Mouse (Mus musculus): ENCODE data around the gene Lsr. TPM values are rescaled to one million over a fixed set of nuclear protein-coding genes. Genes with fewer than 3 reads are reported as not detected.
"Not testable (repeated sequence)": the region's sequence is repeated elsewhere in the genome, so short reads cannot be mapped to it uniquely, and the experiment has no call there.

Gene Lsr
- total and polyA plus RNA-seq, 2 experiments from 2014 or later: 4.0 to 6.2 TPM

- no peak for DNase-seq (ENCODE audit: low spot score)
- Histone ChIP-seq H3K27ac (ENCODE audit: low read depth) (no peak within 1 kb of the TSS), H3K4me3 (ENCODE audit: low read depth, low read length) (no peak within 1 kb of the TSS), H3K4me2 (ENCODE audit: low read depth, low read length) (no peak within 1 kb of the TSS), H3K36me3 (replicated peaks; ENCODE audit: control insufficient read depth, insufficient read depth, low read length) (peaks cover 17% of the 10 kb centered on the region), H3K27me3 (ENCODE audit: control insufficient read depth, insufficient read depth, low read length) (no peaks in the 10 kb centered on the region), H3K9ac (replicated peaks; ENCODE audit: low read depth, low read length) (no peak within 1 kb of the TSS), H3K9me3 (replicated peaks; ENCODE audit: control insufficient read depth, low read length) (no peaks in the 10 kb centered on the region), H3K4me1 (ENCODE audit: control insufficient read depth, insufficient read depth) (no peaks in the 10 kb centered on the region)
- ATAC-seq (ENCODE audit: insufficient read depth, low read depth): no peak
- WGBS: 51% methylated on average over 9 of the region's 9 CpGs
- no peak for TF ChIP-seq CTCF (IDR thresholded peaks at IDR 0.05; ENCODE audit: low read depth)
Measured at GRCm38 (mm10) chr7:30943909-30944635, 29.2 kb downstream of the Lsr start, which contains the start of gene Hamp. Gene Hamp, minus strand, starts transcription at chr7:30944032.

GRCm38 (mm10) chr7:30942365-30942764 lies 30.9 kb downstream of the Lsr start:
- peaks cover 11% of the 10 kb centered on the region; the same call in 1 of the 2 replicates for H3K36me3 ChIP-seq (replicated peaks; ENCODE audit: control insufficient read depth, insufficient read depth, low read length)
- not testable (repeated sequence) for H3K9ac ChIP-seq (replicated peaks; ENCODE audit: low read depth, low read length); H3K9me3 ChIP-seq (replicated peaks; ENCODE audit: control insufficient read depth, low read length); H3K27me3 ChIP-seq (ENCODE audit: control insufficient read depth, insufficient read depth, low read length); H3K4me1 ChIP-seq (ENCODE audit: control insufficient read depth, insufficient read depth); H3K4me2 ChIP-seq (ENCODE audit: low read depth, low read length); ATAC-seq (ENCODE audit: insufficient read depth, low read depth); H3K4me3 ChIP-seq (ENCODE audit: low read depth, low read length); DNase-seq (ENCODE audit: low spot score); H3K27ac ChIP-seq (ENCODE audit: low read depth)
- WGBS: 19% methylated on average over 3 of the region's 3 CpGs

GRCm38 (mm10) chr7:30940070-30940469 lies 33.2 kb downstream of the Lsr start:
- ATAC-seq (ENCODE audit: insufficient read depth, low read depth); H3K4me2 ChIP-seq (ENCODE audit: low read depth, low read length); H3K27me3 ChIP-seq (ENCODE audit: control insufficient read depth, insufficient read depth, low read length); DNase-seq (ENCODE audit: low spot score); H3K4me3 ChIP-seq (ENCODE audit: low read depth, low read length); H3K27ac ChIP-seq (ENCODE audit: low read depth); H3K4me1 ChIP-seq (ENCODE audit: control insufficient read depth, insufficient read depth); H3K9ac ChIP-seq (replicated peaks; ENCODE audit: low read depth, low read length); H3K9me3 ChIP-seq (replicated peaks; ENCODE audit: control insufficient read depth, low read length); H3K36me3 ChIP-seq (replicated peaks; ENCODE audit: control insufficient read depth, insufficient read depth, low read length): not testable (repeated sequence)
- WGBS: 65% methylated on average over 1 of the region's 1 CpGs

GRCm38 (mm10) chr7:30935422-30936099 lies 37.7 kb downstream of the Lsr start:
- ATAC-seq (ENCODE audit: insufficient read depth, low read depth); H3K4me1 ChIP-seq (ENCODE audit: control insufficient read depth, insufficient read depth); H3K36me3 ChIP-seq (replicated peaks; ENCODE audit: control insufficient read depth, insufficient read depth, low read length); H3K9ac ChIP-seq (replicated peaks; ENCODE audit: low read depth, low read length); DNase-seq (ENCODE audit: low spot score); H3K4me2 ChIP-seq (ENCODE audit: low read depth, low read length); H3K27me3 ChIP-seq (ENCODE audit: control insufficient read depth, insufficient read depth, low read length); H3K4me3 ChIP-seq (ENCODE audit: low read depth, low read length); H3K27ac ChIP-seq (ENCODE audit: low read depth); H3K9me3 ChIP-seq (replicated peaks; ENCODE audit: control insufficient read depth, low read length): not testable (repeated sequence)
- 58% methylated on average over 6 of the region's 6 CpGs for WGBS

GRCm38 (mm10) chr7:30924581-30924980 lies 48.7 kb downstream of the Lsr start, which contains the start of gene Hamp2:
Gene Hamp2, minus strand, starts transcription at chr7:30924681.
- H3K9me3 ChIP-seq (replicated peaks; ENCODE audit: control insufficient read depth, low read length); H3K27ac ChIP-seq (ENCODE audit: low read depth); H3K9ac ChIP-seq (replicated peaks; ENCODE audit: low read depth, low read length); H3K27me3 ChIP-seq (ENCODE audit: control insufficient read depth, insufficient read depth, low read length); H3K4me3 ChIP-seq (ENCODE audit: low read depth, low read length); H3K36me3 ChIP-seq (replicated peaks; ENCODE audit: control insufficient read depth, insufficient read depth, low read length); H3K4me1 ChIP-seq (ENCODE audit: control insufficient read depth, insufficient read depth); DNase-seq (ENCODE audit: low spot score); ATAC-seq (ENCODE audit: insufficient read depth, low read depth); H3K4me2 ChIP-seq (ENCODE audit: low read depth, low read length): not testable (repeated sequence)
- WGBS: 77% methylated on average over 2 of the region's 2 CpGs

GRCm38 (mm10) chr7:30924071-30924470 lies 49.2 kb downstream of the Lsr start:
- Histone ChIP-seq H3K36me3 (replicated peaks; ENCODE audit: control insufficient read depth, insufficient read depth, low read length) (no peaks in the 10 kb centered on the region), H3K4me1 (ENCODE audit: control insufficient read depth, insufficient read depth) (no peaks in the 10 kb centered on the region), H3K4me2 (ENCODE audit: low read depth, low read length) (no peak overlapping the region), H3K27me3 (ENCODE audit: control insufficient read depth, insufficient read depth, low read length) (0 out of 2 replicates have a peak, but pooled peaks cover 3% of the 10 kb centered on the region), H3K9me3 (replicated peaks; ENCODE audit: control insufficient read depth, low read length) (no peaks in the 10 kb centered on the region), H3K27ac (ENCODE audit: low read depth) (no peak overlapping the region), H3K9ac (replicated peaks; ENCODE audit: low read depth, low read length) (no peak overlapping the region), H3K4me3 (ENCODE audit: low read depth, low read length) (no peak overlapping the region)
- TF ChIP-seq CTCF (IDR thresholded peaks at IDR 0.05; ENCODE audit: low read depth) (no peak), EP300 (IDR thresholded peaks at IDR 0.05; ENCODE audit: low read depth) (no peak)
- 33% methylated on average over 3 of the region's 3 CpGs for WGBS
- ATAC-seq (ENCODE audit: insufficient read depth, low read depth): no peak
- no peak for DNase-seq (ENCODE audit: low spot score)

GRCm38 (mm10) chr7:30922490-30922889 lies 50.8 kb downstream of the Lsr start:
- ATAC-seq (ENCODE audit: insufficient read depth, low read depth); H3K27me3 ChIP-seq (ENCODE audit: control insufficient read depth, insufficient read depth, low read length); H3K27ac ChIP-seq (ENCODE audit: low read depth); H3K4me3 ChIP-seq (ENCODE audit: low read depth, low read length); H3K4me2 ChIP-seq (ENCODE audit: low read depth, low read length); DNase-seq (ENCODE audit: low spot score); H3K4me1 ChIP-seq (ENCODE audit: control insufficient read depth, insufficient read depth); H3K9me3 ChIP-seq (replicated peaks; ENCODE audit: control insufficient read depth, low read length); H3K9ac ChIP-seq (replicated peaks; ENCODE audit: low read depth, low read length); H3K36me3 ChIP-seq (replicated peaks; ENCODE audit: control insufficient read depth, insufficient read depth, low read length): not testable (repeated sequence)
- 33% methylated on average over 3 of the region's 3 CpGs for WGBS
